Mouse (Mus musculus) olfactory bulb, adult 2 months (tissue): ENCODE results near the gene Prpf18.
"Not testable (repeated sequence)": the region's sequence is repeated elsewhere in the genome, so short reads cannot be mapped to it uniquely, and the experiment has no call there.

ENCODE experiments used
- CTCF ChIP-seq: fragments of 200-500 bp; IDR thresholded peaks from 2 replicates; pipeline ENCODE4 v1.5.1; 2012; ENCODE audit warnings: low read depth, mild to moderate bottlenecking, low read length, moderate library complexity; ENCODE audit not compliant: insufficient read depth
- POLR2A ChIP-seq: fragments of 200-500 bp; IDR thresholded peaks from 2 replicates; pipeline ENCODE4 v1.6.1; 2012; ENCODE audit warnings: mild to moderate bottlenecking, low read depth, low read length, moderate library complexity; ENCODE audit not compliant: insufficient read depth

GRCm38 (mm10) chr2:4614276-4614929 lies 37.5 kb downstream of the Prpf18 start:
- TF ChIP-seq CTCF, POLR2A: not testable (repeated sequence)
